Mouse (Mus musculus) v-Abl transformed pro-B cells (cell line): ENCODE results near the gene Cyp2j9.
"Not testable (repeated sequence)": the region's sequence is repeated elsewhere in the genome, so short reads cannot be mapped to it uniquely, and the experiment has no call there.

Source experiments
- in situ Hi-C, 2 experiments: fragments of 400-800 bp; cut with MboI; formaldehyde crosslinking; loops; one replicate each; pipeline ENCODE4 v1.15.1; 2025; ENCODE audit not compliant: unreplicated experiment in 2 of 2

Cyp2j9 gene

GRCm38 (mm10) chr4:96590911-96591790 is at the start of gene Cyp2j9:
Cyp2j9 (minus strand) TSS chr4:96591578.
- in situ Hi-C loops, result no loop called here

DNA sequence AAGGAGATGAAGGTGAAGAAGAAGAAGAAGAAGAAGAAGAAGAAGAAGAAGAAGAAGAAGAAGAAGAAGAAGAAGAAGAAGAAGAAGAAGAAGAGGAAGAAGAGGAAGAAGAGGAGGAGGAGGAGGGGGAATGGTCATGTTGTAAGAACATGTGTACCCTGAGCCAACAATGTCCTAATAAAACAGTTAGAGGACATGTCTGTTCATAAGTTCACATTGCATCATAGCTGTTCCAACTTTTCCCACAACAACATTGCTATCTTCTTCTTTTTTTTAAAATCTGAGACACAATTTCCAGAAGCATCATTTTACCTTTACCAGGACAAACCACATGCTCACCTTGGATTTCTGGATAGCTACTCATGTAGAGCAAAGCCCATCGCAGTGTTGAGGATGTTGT is 44.1 kb upstream of the Cyp2j9 start:
- in situ Hi-C loops, result no loop called here

DNA sequence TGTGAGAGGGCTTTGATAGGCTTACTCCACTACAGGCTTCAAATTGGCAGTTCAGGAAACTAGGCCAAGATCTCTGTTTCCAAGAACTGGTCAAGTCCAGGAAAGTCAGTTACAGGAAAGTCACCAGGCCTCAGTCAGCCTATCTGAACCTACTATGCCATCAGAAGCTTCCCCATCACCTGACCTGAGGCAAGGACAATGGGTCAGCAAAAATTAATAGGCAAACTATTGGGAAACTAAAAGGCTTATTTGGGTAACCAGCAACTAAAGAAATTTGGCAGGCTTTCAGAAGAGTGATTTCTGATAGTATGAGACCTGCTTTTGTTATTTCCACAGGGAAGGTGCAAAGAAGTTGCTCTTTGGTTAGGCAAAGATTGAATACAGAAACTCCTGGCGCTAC is 31.1 kb upstream of the Cyp2j9 start:
- in situ Hi-C loops, result no loop called here

GRCm38 (mm10) chr4:96591791-96592150 is 393 bp upstream of the Cyp2j9 start:
- in situ Hi-C loops, result no loop called here

- in situ Hi-C loops, result no loop called here
Observed at GRCm38 (mm10) chr4:96581425-96582088, 9.8 kb downstream of the Cyp2j9 start.

GRCm38 (mm10) chr4:96580351-96580750 is 11.0 kb downstream of the Cyp2j9 start:
- in situ Hi-C loops, result not testable (repeated sequence)

DNA sequence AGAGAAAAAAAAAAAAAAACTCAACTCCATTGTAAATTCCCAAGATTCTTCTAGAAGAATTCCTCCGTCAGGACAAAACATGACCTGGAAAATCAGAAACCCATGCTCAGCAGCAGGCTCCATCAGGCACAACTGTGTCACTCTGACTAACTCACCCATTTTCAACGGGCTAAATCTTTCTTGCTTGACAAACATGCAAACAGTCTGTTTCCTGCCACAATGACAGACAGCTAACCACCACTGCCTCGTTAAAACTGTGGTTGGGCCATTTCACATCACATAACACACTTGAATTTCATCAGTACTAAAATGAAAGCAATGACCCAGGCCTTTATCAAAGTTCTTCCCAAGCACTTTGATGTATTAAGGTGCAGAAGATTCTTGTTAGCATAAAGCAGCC is 21.9 kb downstream of the Cyp2j9 start:
- in situ Hi-C loops, result no loop called here

GRCm38 (mm10) chr4:96567988-96568387 is 23.4 kb downstream of the Cyp2j9 start:
- in situ Hi-C loops, result no loop called here

DNA sequence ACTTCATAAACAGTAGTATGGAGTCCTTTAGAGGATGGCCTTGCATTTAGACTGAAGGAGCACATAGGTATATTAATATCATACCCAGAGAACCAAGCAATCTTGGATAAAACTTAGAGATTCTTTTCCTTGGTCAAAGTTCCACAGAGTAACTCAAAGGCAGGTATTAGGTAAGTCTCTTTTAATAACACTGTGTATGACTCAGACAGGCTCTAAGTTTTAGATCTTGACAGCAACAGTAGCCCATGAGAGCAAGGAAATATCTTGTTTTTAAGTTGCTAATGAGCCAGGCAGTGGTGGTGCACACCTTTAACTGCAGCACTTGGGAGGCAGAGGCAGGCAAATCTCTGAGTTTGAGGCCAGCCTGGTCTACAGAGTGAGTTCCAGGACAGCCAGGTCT is 25.6 kb downstream of the Cyp2j9 start:
- in situ Hi-C loops, result no loop called here

GRCm38 (mm10) chr4:96560464-96560863 is 30.9 kb downstream of the Cyp2j9 start:
- in situ Hi-C loops, result no loop called here

DNA sequence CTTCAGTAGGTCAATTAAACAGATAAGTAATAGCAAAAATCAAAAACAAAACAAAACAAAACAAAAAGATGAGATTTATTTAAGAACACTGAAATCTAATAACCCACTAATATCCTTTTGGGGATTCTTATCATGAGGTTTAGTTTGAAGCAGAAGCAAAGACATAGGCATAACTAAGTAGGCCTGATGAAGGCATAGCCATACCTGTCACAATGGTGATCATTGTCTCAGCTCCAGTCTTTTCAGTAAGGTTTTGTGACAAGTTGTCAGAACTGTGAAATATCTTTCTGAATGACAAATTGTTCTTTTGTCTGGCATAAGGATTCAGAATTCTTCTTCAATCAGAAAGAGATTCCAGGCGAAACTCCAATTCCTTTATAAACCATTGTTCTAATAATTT is 31.6 kb downstream of the Cyp2j9 start:
- in situ Hi-C loops, result no loop called here

DNA sequence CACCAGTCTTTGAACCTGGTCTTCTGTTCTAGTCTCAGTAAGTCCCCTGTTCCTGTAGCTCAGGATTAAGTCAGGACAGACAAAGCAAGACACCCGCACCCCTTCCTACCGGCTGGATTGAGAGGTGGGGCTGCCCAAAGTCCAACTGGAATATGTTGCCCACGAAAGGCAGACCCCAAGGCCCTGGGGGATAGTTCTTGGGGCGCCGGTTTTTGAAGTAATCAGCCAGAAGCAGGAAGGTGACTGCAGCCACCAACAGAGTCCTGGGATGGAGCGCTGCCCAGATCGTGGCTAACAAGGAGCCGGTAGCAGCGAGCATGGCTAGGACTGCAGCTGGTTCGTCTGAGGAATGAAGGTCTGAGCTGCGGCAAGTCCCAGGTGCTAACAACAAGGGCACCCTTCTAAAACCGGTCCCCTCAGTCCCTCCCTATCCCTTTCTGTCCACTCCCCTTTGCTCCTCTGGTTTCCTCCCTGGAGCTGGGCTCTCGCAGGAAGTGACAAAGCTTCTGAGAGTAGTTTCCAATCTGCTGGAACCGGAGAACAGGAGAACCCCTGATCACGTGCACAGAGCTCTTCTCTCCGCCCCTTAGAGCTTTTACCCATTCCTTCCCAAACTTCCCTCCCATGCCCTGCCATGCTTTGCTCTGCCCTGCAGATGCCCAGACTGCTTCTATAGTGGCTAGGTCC is 38.1 kb downstream of the Cyp2j9 start, which contains the start of gene Cyp2j6:
TSS of gene Cyp2j6 (minus strand) at position 529 of the 687 bp plus-strand sequence.
- in situ Hi-C loops, result no loop called here

- in situ Hi-C loops, result no loop called here
Observed at GRCm38 (mm10) chr4:96551619-96552018, 39.8 kb downstream of the Cyp2j9 start.

- in situ Hi-C loops, result no loop called here
Observed at GRCm38 (mm10) chr4:96545976-96546375, 45.4 kb downstream of the Cyp2j9 start.

DNA sequence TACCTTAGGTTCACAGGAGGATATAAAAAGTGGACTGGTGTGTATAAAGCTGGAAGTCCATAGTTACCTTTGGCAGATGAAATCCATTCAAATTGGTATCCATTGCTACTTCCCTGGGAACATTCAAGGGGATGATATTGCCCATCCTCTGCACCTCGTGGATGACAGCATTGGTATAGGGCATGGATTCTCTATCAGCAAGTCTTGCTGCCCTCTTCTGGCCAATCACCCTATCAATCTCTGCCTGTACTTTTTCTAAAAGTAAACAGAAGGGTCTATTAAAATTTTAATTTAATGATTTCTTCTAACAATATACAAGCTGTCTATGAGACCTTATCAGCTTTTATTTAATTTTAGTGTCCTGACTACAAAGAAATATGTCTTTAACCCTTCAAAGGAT is 65.6 kb downstream of the Cyp2j9 start:
- in situ Hi-C loops, result no loop called here

- in situ Hi-C loops, result no loop called here
Observed at GRCm38 (mm10) chr4:96522256-96522655, 69.1 kb downstream of the Cyp2j9 start.
